Mouse (Mus musculus): ENCODE data around the gene Vapa.

Gene Vapa

DNA sequence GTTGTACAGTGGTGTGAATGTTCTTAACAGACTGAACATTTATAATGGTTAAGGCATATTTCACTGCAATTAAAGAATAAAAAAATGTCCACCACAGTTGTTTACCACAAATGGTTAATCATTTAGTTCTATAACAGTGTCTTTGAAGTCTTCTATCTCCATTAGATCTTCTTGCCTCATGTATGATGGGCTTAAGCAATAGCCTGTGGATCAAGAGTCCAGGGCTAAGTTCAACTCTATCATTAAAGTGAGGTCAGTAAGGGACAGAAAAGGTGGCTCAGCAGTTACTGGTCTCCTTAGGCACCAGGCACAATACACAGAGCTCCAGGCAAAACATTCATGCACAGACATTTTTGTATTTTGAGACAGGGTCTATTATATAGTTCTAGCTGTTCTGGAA lies 9.8 kb upstream of the Vapa start:
- DNase-seq = peak; percentile 27

DNA sequence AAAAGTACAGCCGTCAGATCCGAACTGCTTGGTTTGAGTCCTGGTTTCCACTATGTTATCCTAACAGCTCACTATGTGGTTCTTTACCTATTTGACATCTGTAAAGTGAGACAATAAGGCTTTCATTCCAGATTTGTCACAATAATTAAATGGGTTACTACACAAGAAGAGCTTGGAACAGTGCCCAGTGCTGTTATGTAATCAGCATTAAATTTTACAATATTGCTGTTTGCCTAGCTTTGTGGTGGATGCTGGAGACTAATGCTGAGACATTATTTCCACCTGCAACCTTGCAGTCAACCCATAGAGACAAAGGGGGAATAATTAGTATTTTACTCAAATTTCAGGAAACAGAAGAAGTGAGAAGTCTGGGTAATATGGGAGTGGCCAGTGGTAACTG lies 5.1 kb upstream of the Vapa start:
- peak; percentile 48 for DNase-seq

DNA sequence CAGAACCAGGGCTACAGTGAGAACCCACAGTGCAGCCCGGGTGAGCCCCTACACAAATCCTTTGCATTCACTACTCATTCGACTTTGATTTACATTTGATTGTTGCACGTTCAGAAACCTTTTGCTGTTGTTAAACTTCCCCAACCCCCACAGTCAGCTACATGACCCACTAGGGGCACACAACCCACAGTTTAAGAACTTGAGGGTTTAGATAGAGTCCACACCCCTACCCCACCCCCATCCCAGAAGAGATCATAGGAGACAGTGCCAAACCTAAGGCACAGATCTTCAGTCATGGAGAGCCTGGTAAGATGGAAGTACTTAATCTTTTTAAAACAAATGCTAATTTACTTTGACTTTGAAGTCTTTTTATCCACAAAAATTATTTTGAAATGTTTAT lies 2.3 kb upstream of the Vapa start:
- no peak for DNase-seq

DNA sequence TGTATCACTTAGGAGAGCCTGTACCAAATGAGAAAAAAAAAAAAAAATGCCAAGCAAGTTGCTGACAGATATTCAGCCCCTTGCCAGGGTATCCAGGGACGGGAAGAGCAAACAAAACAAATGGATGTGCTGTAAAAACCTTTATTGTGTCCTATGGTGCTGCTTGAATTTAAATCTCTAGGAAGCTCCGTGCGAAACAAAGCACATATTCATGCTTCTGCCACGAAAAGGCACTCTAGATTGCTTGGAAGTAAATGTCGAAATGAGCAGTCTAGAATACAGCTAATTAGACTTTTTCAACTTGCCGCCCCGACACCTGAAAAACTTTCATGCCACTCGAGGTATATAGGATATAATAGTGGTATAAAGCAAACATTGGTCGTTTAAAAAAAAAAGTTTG lies 1.1 kb upstream of the Vapa start:
- no peak for DNase-seq

DNA sequence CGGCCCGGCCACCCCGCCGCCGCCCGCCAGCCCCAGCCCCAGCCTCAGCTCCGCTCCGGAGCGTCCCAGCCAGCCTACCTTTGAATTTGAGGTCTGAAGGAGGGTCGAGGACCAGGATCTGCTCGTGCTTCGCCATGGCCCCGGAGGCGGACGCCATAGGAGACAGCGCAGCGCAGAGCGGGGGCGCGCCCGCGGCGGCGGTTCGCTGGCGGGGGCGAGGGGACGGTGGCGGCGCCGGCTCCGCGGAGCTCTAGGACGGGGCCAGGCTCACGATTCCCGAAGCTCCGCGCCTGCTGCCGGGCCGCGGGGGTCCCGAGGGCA lies 253 bp downstream of the Vapa start:
- DNase-seq = no peak

DNA sequence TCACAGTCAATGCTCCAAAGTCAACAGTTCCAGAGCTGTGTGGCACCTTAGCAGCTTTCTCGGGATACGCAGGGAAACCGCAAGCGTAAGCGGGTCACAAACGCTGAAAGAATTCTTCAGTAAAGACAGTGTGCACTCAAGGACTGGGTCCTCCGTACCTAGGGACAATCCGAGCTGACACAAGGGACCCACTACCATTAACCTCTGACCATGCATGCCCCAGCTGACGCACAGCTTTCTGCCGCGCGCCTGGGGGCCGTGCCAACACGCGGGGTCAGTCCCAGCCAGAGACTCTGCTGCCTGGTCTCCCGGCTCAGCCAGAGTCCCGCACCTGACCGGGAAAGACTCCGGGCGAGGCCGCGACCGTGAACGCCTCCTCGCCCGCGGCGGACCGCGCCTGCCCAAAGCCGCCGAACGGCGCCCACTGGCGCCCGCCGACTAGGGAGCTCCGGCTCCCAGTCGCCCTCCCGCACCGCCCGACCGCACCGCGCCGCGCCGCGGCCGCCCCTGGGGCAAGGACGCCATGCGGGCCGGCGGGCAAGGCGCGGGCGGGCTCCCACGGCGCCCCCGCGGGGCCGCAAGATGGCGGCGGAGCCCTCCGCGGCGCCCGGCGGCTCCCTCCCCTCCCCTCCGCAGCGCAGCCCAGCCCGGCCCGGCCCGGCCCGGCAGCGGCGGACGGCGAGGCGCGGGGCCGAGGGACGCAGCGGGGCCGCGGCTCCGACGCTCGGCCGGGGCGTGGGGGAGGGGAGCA lies 789 bp downstream of the Vapa start:
- DNase-seq = peak; percentile 40

DNA sequence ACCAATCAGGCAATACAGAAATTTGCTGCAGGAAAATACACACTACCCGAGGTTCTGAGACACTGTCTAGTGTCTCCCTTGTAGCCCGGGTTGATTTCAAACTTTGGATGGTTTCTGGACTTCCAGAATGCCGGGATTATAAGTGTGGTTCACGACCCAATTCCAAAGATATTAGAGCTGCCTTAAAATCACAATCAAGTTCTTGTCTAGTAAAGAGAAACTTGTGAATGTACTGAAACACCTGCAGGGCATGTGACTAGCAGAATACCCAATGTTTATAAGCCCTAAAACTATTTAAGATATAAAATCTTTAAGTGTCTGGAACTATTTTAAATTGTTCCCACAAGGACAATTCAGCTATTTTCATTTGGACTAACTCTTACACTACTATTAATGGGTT lies 1.6 kb downstream of the Vapa start:
- DNase-seq = no peak

DNA sequence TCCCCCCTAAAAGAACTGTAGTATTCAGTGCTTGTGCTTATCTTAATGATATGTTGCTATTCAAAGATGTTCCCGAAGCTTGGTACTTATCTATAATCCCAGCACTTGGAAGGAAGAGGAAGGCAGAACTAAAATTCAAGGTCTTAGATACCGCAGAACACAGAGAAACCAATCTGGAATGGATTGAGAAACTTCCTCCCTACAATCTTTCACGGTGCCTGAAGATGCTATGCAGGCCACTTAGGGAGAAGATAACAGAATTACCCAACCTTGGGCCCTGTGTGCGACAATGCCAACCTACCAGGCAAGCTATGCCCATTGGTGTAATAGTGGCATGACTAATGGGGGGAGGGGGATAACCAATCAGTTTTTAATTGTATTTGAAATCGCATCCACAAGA lies 4.6 kb downstream of the Vapa start:
- no peak for DNase-seq

DNA sequence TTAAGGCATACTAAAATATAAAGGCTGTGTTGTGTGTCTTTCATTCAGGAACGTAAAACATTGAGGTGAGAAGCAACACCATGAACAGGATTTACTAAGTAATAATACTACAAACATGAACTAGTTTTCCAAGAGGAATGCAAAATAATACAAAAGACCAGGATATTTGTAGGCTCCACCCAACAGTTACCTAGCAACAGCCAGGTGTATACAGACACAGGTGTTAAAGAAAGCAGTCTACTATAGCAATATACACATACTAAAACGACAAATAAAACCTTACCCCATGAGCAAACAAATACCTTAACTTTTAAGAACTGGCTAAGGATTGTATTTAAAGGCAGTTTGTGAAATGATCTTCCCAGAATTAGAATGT lies 5.1 kb downstream of the Vapa start:
- no peak for DNase-seq

DNA sequence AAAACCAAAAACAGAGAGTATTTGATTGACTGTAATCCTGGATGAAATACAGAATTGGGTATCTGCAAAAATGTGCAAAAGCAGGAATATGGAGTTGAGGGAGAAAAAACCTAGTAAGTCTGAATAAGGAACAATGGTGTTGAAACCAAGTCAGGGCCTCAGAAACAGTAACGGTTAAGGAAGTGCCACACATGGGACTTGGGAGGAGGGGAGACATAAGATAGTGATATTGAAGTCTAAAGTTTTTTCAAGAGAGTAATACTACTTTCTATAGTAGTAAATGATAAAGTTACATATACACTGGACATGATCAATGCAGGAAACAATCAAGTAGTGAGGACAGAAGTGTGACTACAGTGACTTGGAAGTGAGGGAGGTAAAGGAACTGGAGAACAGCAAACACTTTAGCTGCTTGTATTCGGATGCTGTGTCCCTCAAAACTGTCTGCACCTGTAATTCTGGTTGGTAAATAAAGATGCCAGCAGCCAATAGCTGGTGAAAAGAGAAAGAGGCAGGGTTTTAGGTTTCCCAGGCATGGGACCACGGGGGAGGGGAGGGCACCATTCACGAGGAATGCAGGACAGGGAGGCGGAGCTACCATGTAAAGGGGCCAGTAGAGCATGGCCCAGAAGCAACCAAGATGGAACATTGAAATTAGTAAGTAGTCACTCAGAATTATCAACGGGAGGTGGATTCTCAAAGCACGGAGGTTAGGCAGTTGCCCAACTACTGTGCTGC lies 5.6 kb downstream of the Vapa start:
- no peak for DNase-seq

DNA sequence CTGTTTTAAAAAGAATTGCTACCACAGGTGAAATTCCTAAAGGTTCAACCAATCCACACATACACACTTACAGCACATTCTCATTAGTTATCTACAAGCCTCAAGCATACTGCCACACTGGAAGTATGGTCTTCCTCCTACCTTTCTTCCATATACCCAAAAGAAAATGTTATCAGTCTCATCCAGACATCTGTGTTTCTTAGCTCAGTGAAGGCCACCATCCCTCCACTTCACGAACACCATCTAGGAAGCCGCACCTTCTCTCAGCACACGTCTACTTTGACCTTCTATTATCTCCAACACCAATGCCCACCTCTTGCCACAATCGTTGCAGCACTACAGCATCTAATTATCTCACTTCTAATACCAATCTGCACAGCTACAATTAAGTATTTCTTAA lies 7.3 kb downstream of the Vapa start:
- no peak for DNase-seq

DNA sequence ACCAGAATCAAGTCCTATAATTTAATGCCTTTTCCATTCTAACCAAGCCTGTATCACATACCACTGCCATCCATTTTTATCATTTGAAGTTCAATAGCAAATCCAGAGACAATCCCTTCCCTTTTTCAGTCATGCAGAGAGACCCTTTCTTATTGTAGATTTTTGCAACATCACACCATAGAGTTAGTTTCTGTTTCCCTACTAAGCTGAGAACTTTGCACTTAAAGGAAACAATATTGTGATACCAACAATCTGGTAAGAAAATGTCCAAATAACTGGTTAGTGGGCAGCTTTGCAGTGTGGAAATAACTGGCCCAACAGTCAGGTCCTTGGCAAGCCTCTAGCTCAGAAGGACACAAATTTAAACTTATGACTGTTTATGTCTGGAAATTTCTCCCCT lies 8.5 kb downstream of the Vapa start:
- no peak for DNase-seq

DNA sequence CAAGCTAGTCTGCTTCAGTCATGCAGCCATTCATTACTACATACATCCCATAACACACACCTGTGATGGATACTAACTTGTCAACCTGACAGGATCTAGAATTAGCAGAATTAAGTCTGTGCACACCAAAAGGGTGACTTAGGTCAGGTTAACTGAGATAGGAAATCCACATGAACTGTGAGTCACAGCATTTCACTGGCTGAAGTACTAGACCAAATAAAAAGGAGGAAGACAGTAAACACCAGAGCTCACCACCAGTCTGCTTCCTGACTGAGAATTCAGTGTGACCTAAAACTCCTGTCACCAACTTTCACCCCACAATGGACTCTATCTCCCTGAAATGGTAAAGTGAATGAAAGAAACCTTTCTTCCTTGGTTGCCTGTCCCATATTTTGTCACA lies 9.0 kb downstream of the Vapa start:
- DNase-seq = no peak

DNA sequence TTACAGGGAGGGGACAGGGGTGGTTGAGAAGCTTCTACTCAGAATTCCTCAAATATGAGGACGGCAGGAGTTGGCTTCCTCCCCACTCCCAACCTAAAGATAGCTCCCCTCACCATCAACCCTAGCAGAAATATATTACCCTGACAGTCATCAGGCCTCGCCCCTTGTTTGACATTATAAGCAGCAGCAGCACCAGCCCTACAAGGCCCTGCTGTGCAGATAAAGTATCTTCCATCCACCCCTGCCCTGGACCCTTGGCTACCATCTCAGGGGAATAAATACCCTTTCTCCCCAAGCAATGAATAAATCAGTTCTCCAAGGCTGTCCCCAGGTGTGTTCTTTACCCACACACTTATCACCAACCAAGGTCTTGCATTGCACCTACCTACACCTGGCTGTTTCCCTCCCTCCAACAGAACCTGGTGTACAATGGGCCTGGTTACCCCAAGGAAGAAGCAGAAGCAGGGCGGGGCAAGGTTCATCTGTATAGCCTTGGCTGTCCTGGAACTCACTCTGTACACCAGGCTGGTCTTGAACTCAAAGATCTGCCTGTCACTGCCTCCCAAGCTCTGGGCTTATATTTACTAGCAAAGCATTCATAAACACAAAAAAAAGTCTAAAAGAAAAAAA lies 15.4 kb downstream of the Vapa start:
- no peak for DNase-seq

DNA sequence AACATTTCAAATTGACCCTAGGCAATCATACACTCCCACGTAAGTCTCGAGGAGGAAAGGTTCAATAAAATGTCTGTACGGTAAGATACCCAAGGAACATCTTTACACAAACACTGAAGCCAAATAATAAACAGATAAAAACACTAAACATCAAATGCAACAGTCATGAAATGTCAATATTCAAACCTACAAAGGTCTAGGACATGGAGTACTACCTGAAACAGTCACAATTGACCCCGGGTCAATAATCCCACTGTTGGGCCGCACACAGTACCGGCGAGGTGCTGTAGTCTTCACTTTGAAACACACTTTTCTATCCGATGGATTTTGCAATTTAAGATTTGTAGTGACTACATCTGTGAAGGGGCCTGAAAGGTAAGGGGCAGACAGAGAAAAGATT lies 18.7 kb downstream of the Vapa start:
- no peak for DNase-seq

DNA sequence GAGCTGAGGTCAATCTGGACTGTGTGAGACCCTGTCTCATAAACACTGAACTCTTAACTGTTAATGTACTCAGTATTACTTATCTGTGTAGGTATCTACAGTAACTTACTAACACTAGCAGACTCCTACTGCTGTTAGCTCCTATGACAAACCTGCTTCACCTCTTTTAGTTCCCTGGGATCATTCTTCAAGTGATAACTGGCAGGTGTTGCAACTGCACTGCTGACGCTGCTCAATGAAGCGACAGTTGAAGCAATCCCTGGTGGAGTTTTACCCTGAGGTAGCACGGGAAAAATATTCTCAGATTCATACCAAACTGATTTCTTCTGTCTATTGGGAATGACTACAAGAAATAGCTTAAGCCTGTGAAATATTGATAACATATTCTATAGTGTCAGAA lies 26.5 kb downstream of the Vapa start:
- DNase-seq = no peak

DNA sequence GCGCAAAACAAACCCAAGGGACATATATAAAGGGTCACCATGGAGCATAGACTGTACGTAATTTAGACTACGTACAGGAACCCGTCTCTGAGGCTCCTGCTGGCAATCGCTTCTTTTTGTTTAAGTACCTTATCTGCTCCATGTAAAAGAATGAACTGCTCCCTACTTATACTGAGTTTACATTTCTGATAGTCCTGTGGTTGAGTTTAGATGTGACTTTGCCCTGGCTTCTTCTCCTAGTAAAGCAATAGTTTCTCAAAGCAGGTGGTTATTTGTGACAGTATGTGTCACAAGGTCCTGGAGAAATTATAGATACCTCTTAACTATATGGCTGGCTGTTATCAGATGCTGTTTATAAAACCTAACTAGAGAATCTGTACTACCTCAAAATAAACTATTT lies 31.9 kb downstream of the Vapa start:
- no peak for DNase-seq

DNA sequence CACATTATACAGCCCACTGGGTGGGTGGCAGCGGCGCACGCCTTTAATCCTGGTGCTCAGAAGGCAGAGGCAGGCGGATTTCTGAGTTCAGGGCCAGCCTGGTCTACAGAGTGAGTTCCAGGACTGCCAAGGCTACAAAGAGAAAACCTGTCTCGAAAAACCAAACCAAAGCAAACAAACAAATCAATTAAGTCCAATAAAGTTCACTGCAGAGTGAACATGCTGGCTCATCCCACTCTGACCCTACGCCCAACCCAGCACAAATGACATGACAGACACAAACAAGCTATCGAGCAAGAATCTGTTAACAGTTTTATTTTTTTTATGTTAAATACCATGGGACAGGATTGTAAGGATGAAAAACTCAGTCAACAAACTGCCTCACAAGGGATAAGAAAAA lies 33.6 kb downstream of the Vapa start:
- no peak for DNase-seq

DNA sequence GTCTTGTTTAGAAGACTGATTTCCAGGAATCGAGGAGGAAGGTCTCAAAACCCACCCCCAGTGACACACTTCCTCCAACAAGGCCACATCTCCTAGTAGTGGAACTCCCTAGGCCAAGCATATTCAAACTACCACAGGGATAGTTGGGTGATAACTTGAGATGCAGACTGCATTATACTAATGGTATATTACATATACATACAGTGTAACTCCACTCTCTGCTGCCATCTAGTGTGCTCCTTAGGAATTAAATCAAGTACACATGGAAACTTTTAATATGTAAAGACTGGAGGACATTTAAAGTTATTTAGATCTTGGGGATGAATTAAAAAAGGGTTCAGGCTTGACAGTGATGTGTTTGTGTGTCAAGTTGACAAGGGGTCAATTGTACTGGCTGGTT lies 38.0 kb downstream of the Vapa start:
- no peak for DNase-seq

DNA sequence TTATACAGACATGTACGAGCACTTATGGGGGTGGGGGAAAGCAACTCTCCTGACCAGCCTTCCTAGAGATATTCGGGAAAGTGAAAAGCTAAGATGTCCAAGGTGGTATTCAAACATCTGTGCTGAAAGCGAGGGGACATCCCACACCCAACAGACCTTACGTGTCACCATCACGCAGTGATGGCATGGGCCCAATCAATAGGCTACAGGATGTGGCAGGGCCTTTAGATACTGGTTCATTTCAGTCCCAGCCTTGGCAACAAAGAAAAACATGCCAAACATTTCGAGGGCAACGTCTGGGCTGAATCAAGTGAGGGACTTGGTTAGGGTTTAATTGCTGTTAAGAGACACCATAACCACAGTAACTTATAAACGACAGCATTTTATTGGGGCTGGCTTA lies 38.5 kb downstream of the Vapa start:
- no peak for DNase-seq

DNA sequence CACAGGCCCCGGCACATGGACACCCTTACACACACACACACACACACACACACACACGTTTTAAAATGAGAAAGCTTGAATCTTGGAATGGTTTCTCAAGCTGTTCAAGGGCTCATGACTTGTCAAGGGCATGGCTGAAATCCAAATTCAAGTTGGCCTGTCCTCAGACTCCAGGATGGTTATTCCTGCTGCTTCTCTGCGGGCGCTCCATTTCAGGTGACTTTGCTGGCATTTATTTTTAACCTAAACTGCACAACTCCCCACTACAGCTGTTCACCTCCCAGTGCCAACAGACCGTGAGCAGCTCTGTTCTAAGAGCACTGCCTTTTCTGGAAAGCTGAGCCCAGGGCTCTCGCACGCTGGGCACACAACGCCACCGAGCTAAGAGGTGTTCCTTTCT lies 41.5 kb downstream of the Vapa start:
- peak; percentile 19 for DNase-seq

DNA sequence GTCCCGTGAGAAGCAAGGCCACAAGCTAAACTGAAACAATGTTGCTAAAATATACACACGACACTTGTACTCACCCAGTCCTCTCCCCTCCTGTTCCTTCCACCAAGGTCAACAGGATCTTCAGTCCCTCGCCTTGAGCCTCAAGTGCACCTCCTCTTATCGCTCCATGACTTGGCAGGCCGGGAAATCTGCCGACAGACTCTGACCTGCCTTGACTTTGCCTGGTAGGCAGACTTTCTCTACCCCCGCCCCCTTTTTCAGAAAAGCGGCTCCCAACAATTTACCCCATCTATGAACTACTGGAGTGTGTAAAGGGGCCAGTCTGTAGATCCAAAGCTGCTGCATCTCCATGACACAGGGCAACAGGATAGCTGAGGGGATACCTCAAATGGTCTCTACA lies 41.9 kb downstream of the Vapa start:
- no peak for DNase-seq

DNA sequence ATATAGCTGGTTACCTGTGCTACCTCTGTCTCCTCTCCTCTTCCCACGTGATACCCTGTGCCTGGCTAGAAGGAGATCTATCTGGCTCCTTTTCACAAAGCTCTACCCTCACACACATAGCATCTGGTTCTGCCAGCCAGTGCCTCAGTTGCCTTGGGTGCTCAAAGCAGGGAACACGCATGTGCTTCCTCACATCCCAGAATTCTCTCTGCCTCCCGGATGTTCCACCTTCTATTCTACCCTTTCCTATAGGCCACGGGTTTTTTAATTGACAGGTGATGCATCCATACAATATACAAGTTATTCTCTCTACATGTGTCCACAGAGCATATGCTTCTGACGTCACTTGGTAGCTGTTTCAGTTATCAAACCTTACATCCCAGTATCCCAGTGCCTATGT lies 49.2 kb downstream of the Vapa start:
- no peak for DNase-seq

DNA sequence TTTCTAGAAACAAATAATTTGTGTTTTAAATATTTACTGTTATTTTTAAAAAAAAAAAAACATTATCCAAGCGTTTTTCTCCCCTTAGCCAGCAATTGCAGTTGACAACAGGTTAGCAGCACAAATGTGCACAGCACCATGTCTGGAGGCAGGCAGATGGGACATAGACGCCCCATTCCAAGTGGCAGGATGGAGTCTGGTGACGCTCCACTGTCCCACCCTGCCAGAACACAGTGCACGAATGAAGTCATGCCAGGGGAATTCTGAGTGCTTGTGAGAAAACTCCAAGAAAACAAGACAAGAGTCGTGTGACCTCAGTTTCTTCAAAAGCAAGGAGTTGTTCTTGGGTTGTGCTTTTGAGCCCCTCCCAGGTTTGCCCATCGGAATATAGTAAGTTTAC lies 50.0 kb downstream of the Vapa start:
- DNase-seq = no peak

DNA sequence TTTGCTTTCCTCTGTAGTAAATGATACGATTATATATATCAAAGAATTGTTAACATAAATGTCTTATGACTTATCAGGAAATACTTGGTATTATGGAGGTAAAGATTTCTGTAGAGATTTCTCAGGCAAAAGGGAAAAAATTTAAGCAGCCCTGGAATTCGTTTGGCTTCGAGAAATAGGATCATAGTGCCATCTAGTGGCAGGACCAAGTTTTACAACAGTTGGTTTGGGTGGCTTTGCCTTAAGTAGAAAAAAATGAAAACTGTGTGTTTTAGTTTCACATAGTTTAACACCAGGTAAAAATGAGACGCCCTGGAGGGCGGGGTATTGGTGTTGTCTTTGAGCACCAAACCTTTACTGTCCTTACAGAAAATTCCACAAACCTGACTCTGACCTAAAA lies 50.6 kb downstream of the Vapa start:
- peak; percentile 62 for DNase-seq

Measured in kidney, adult 9 months (tissue).